13 mouse cellular contexts compared by ENCODE assay signal in genomic region chr7:127890798-127891197, GRCm38 (mm10). TPM values are rescaled to one million over a fixed set of nuclear protein-coding genes. Genes with fewer than 3 reads are reported as not detected.
A peak's percentile ranks its signal among the peaks of the same experiment; 100 is the strongest.
DNase-seq lines count a peak whose midpoint lies in the region; ATAC-seq and TF ChIP-seq lines count a peak whose summit lies in the region.
"Had no signal": no experiment of that assay in that cellular context is flagged by ENCODE, and none has a peak within 500 bp of the region (broad histone marks: within the 10 kb centered on the region; RNA-seq: fewer than 3 reads in every experiment).

Prss53 (minus strand) TSS chr7:127890970.

- H3K36me3 ChIP-seq in neural tube, embryonic 12.5 days, result peaks cover 65% of the 10 kb centered on the region
- peaks cover 59% of the 10 kb centered on the region for H3K36me3 ChIP-seq in neural tube, embryonic 15.5 days
- peaks cover 26% of the 10 kb centered on the region for H3K36me3 ChIP-seq in kidney, postnatal 0 days (ENCODE audit: insufficient read depth, low read length)
- H3K36me3 ChIP-seq in lung, postnatal 0 days (ENCODE audit: insufficient read depth, low read length), result peaks cover 10% of the 10 kb centered on the region; the same call in 1 of the 2 replicates

- no peak for TF ChIP-seq CTCF in kidney, postnatal 0 days (IDR thresholded peaks at IDR 0.05; ENCODE audit: low read depth)
- no peak for TF ChIP-seq CTCF in lung, postnatal 0 days (IDR thresholded peaks at IDR 0.05)

- H3K27ac ChIP-seq in neural tube, embryonic 12.5 days, result 0 out of 2 replicates have a peak within 1 kb of the TSS, but pooled peaks have one; percentile 20
- no peak within 1 kb of the TSS for H3K27ac ChIP-seq in neural tube, embryonic 15.5 days (replicated peaks)
- H3K27ac ChIP-seq in kidney, postnatal 0 days, result 0 out of 2 replicates have a peak within 1 kb of the TSS, but pooled peaks have one; percentile 19
- H3K27ac ChIP-seq in lung, postnatal 0 days (ENCODE audit: low read length), result no peak within 1 kb of the TSS
- H3K27ac ChIP-seq: limb, embryonic 12.5 days had no signal

- H3K9me3 ChIP-seq in neural tube, embryonic 12.5 days, result no peaks in the 10 kb centered on the region
- H3K9me3 ChIP-seq in neural tube, embryonic 15.5 days (replicated peaks), result no peaks in the 10 kb centered on the region
- no peaks in the 10 kb centered on the region for H3K9me3 ChIP-seq in kidney, postnatal 0 days (replicated peaks; ENCODE audit: low read length)
- no peaks in the 10 kb centered on the region for H3K9me3 ChIP-seq in lung, postnatal 0 days (ENCODE audit: low read length)
- H3K9me3 ChIP-seq: heart, embryonic 12.5 days; limb, embryonic 12.5 days had no signal

- ATAC-seq in neural tube, embryonic 12.5 days (ENCODE audit: low FRiP score, low read depth), result no peak
- ATAC-seq in neural tube, embryonic 15.5 days (ENCODE audit: low FRiP score), result no peak
- no peak for ATAC-seq in kidney, postnatal 0 days (replicated peaks; ENCODE audit: low FRiP score, low read depth)
- no peak for ATAC-seq in lung, postnatal 0 days
- ATAC-seq: activated CD4-positive, CD25-positive, alpha-beta regulatory T cell, adult 4 months had no signal

- no peak within 1 kb of the TSS for H3K4me3 ChIP-seq in neural tube, embryonic 12.5 days
- no peak within 1 kb of the TSS for H3K4me3 ChIP-seq in neural tube, embryonic 15.5 days (replicated peaks)
- H3K4me3 ChIP-seq in kidney, postnatal 0 days (replicated peaks; ENCODE audit: low read depth, low read length), result no peak within 1 kb of the TSS
- H3K4me3 ChIP-seq in lung, postnatal 0 days (ENCODE audit: low read depth, low read length), result no peak within 1 kb of the TSS
- H3K4me3 ChIP-seq: heart, embryonic 12.5 days; limb, embryonic 12.5 days had no signal

- DNase-seq in kidney, postnatal 0 days (ENCODE audit: low spot score), result peak; percentile 39
- peak; percentile 58 for DNase-seq in lung, postnatal 0 days (ENCODE audit: low spot score)
- no peak for DNase-seq in cerebellum, adult 8-10 months
- DNase-seq in cerebellum, postnatal 10 days, result no peak
- no peak for DNase-seq in layer of hippocampus, postnatal 10 days (ENCODE audit: low spot score in 2 of 2)
- DNase-seq: adrenal gland, postnatal 36 days; gastrocnemius, postnatal 36 days; right cerebral cortex, adult 18-20 months had no signal

- WGBS in neural tube, embryonic 12.5 days, result 39% methylated on average over 4 of the region's 4 CpGs
- WGBS in neural tube, embryonic 15.5 days, result 44% methylated on average over 4 of the region's 4 CpGs
- WGBS in kidney, postnatal 0 days, result 31% methylated on average over 4 of the region's 4 CpGs
- 27% methylated on average over 4 of the region's 4 CpGs for WGBS in lung, postnatal 0 days

- H3K27me3 ChIP-seq in neural tube, embryonic 12.5 days (replicated peaks), result no peaks in the 10 kb centered on the region
- no peaks in the 10 kb centered on the region for H3K27me3 ChIP-seq in neural tube, embryonic 15.5 days (replicated peaks)
- H3K27me3 ChIP-seq in kidney, postnatal 0 days (ENCODE audit: insufficient read depth, low read length), result no peaks in the 10 kb centered on the region
- no peaks in the 10 kb centered on the region for H3K27me3 ChIP-seq in lung, postnatal 0 days (replicated peaks; ENCODE audit: insufficient read depth, low read length)
- H3K27me3 ChIP-seq: heart, embryonic 12.5 days; limb, embryonic 12.5 days had no signal

- H3K9ac ChIP-seq in neural tube, embryonic 12.5 days, result no peak within 1 kb of the TSS
- H3K9ac ChIP-seq in neural tube, embryonic 15.5 days (replicated peaks), result no peak within 1 kb of the TSS
- H3K9ac ChIP-seq in kidney, postnatal 0 days (ENCODE audit: low read depth, low read length), result no peak within 1 kb of the TSS
- H3K9ac ChIP-seq in lung, postnatal 0 days (replicated peaks; ENCODE audit: low read depth), result no peak within 1 kb of the TSS
- H3K9ac ChIP-seq: heart, embryonic 12.5 days; limb, embryonic 12.5 days had no signal

- TF ChIP-seq EP300 in lung, postnatal 0 days (IDR thresholded peaks at IDR 0.05), result no peak

- peaks cover 12% of the 10 kb centered on the region for H3K4me1 ChIP-seq in neural tube, embryonic 12.5 days
- H3K4me1 ChIP-seq in neural tube, embryonic 15.5 days, result peaks cover 16% of the 10 kb centered on the region
- peaks cover 11% of the 10 kb centered on the region; the same call in 1 of the 2 replicates for H3K4me1 ChIP-seq in kidney, postnatal 0 days (replicated peaks; ENCODE audit: insufficient read depth, low read length)
- peaks cover 6% of the 10 kb centered on the region; the same call in 1 of the 2 replicates for H3K4me1 ChIP-seq in lung, postnatal 0 days (ENCODE audit: insufficient read depth, low read depth, low read length)

- no peak within 1 kb of the TSS for H3K4me2 ChIP-seq in neural tube, embryonic 12.5 days (replicated peaks)
- H3K4me2 ChIP-seq in neural tube, embryonic 15.5 days, result no peak within 1 kb of the TSS
- no peak within 1 kb of the TSS for H3K4me2 ChIP-seq in kidney, postnatal 0 days (ENCODE audit: low read length)
- no peak within 1 kb of the TSS for H3K4me2 ChIP-seq in lung, postnatal 0 days (replicated peaks; ENCODE audit: low read depth, low read length)
- H3K4me2 ChIP-seq: heart, embryonic 12.5 days; limb, embryonic 12.5 days had no signal

RNA-seq across cellular contexts. Expression of gene Prss53, which starts in this region (rescaled TPM):
- polyA plus RNA-seq in neural tube, embryonic 12.5 days (2016; fragmentation: Nextera tagmentation; extraction: Ambion mirVana), result 0.98 and 1.1 TPM in 2 replicates
- 1.1 and 1.2 TPM in 2 replicates for polyA plus RNA-seq in neural tube, embryonic 15.5 days (2015; fragmentation: Nextera tagmentation; extraction: Ambion mirVana)
- 8.8 and 9.3 TPM in 2 replicates for polyA plus RNA-seq in kidney, postnatal 0 days (2015; fragmentation: Nextera tagmentation; extraction: Ambion mirVana)
- polyA plus RNA-seq in lung, postnatal 0 days (2015; fragmentation: Nextera tagmentation; extraction: Ambion mirVana), result 0.56 and 0.76 TPM in 2 replicates
- 1 to 10 TPM in 1 of 2 experiments, under 1 TPM in 1; 0.96 to 1.1 TPM for total RNA-seq in layer of hippocampus, postnatal 10 days (2021)

Comparison
In these comparisons a context has a peak if more than half of its experiments do, and no peak if none do; other contexts are left out.
1. H3K27ac ChIP-seq: peak in neural tube, embryonic 12.5 days (single experiment) and kidney, postnatal 0 days (single experiment); none in neural tube, embryonic 15.5 days (single experiment) and lung, postnatal 0 days (single experiment).
2. Peak in DNase-seq in lung, postnatal 0 days; RNA of the gene not detected or under 1 TPM.